Mouse (Mus musculus) right cerebral cortex, postnatal 10 days (tissue): ENCODE data around the gene Chst13.

ENCODE experiments used
- DNase-seq, 2 experiments: peaks; one replicate each; pipeline ENCODE4 v3.0.0; 2021; ENCODE audit warnings: low spot score in 2 of 2

The Chst13 gene

DNA sequence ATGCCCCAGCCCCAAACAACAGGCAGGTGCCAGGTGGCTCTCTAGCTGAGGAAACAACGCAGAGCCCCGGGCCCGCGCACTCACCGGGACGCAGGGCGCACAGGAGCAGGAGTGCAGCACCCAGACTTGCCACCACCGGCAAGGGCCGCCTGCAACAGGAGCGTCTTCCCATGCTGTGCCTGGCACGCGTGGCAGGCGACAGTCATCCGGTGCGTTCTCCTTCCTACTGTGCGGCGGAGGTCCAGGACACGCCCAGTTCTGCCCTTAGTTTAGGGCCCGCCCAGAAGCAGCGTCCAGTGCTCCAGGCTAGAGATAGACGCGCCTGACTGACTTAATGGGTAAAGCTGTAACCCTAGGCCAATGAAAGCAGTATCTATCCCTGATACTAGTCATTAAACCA, at the start of gene Chst13:
Gene Chst13, minus strand, starts transcription at position 195 of the 400 bp plus-strand sequence.
- DNase-seq: no peak

DNA sequence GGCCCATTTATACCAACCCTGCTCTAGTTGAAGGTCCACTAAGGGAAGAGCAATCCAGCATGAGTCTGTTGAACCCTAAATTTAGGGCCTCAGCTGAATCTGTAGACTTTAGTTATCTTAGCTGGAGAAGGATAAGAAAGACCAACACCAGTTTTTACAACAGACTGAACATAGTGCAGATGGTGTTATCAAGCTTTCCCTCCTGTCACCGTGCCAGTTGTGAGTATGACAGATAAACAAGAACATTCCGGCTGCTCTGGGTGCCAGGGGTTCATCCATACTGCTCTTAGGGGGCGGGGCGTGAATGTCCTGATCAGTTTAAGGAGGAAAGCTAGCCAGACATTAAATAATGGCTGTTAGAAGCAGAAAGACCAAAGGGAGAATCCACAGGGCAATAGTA, 49.7 kb upstream of the Chst13 start:
- DNase-seq: no peak

DNA sequence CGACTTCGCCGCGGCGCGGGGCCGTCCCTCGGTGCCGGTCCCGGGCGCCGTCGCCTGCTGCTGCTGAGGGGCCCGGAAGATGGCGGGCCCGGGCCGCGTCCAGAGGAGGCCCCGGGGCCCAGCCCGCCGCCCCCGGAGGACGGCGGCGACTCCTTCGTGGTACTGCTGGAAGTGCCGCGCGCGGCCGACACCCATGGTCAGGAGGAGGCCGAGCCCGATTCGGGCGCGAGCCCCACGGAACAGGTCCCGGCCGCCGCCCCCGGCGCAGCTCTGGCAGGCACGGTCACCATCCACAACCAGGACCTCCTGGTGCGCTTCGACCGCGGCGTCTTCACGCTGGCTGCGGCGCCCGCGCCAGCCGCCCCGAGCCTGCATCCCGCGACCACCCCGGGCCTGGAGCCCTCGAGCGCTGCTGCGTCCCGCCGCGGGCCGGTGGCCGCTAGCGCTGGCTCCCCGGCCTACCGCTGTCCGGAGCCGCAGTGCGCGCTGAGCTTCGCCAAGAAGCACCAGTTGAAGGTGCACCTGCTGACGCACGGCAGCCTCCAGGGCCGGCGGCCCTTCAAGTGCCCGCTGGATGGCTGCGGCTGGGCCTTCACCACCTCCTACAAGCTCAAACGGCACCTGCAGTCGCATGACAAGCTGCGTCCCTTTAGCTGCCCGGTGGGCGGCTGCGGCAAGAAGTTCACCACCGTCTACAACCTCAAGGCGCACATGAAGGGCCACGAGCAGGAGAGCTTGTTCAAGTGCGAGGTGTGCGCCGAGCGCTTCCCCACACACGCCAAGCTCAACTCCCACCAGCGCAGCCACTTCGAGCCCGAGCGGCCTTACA, 45.0 kb upstream of the Chst13 start:
- peak; percentile 49 for DNase-seq

GRCm38 (mm10) chr6:90368976-90369724, 44.2 kb upstream of the Chst13 start, which contains the start of gene Zxdc:
Gene Zxdc (plus strand): TSS chr6:90369492.
- peak; percentile 99 to 100 for DNase-seq

DNA sequence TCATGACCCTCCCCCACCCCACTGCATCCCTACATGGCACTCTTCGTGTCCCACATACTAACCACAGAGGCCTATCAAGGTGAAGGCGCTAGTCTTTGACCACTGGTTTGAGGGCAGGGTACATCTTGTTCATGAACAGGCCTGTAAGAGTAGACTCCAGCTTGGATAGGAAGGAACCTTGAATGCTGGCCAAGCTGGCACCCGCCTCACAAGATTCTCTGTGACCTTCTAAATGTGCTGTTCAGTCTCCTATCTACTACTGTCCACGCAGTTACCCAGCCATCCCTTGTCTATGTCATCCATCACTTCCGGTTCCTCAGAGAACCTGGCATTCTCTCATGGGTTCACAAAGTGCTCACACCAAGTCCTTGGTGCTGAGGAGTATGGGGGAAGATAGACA, 38.3 kb upstream of the Chst13 start:
- no peak for DNase-seq

DNA sequence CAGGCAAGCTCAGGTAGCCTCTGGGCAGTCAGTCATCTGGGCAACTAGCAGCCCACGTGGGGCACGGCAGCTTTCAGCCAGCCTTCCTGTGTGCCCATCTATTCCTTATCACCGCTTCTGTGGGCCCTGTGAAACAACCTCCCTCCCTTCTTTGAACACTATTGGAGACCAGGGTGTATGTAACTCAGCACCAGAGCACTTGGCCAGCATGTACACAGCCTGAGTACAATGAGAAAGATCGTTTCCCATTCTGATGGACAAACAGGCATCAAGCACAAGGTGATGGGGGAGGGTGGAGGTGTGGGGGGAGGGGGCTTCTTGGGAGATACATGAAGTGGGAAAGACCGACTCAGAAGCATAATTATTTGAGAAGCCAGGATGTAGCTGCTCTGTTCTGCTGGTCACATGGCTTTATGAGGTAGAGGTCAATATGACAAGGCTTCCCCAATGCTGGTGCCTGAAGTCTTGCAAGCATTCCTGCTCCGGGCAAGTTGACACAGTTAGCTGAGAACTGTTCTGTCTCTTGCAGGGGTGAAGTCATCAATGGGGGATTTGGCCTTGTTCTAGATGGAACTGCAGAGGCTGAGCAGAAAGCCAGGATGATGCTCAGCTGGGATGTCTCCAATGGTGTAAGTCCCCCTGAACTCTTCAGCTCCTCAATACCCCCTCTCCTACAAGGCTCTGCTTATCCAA, 36.1 kb upstream of the Chst13 start:
- DNase-seq: no peak

DNA sequence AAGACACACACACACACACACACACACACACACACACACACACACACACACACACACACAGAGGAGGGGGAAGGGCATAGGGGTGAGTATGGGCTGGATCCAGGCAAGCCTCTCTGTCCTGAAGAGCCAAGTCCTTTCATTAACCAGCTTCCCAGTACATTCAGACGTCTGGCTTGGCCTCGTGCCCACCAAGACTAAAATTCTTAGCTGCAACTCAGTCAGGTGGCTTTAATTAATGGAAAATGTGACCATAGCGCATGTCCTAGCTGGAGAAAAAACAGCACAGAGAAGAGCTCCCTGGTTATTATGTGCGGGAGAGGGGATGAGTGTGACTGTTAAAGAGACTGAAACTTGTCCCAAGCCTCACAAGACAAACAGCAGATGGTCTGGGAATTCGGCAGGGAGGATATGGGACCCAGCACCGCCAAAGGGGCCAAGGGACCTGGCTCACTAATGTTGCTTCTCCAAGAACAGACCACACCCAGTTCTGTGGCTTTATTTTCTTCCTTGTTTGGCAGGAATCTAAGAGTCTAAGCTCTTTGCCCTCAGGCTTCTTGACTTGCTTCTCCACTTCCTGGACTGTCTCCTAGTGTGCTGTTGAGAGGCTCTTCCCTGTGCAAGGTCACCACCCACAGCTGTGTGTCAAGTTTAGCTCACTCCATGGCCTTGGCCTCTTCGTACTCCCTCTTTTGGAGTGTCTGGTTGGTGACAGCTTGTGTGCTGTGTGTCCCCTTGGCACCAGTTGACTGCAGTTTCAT, 35.2 kb upstream of the Chst13 start:
- DNase-seq: peak; percentile 48 to 53

DNA sequence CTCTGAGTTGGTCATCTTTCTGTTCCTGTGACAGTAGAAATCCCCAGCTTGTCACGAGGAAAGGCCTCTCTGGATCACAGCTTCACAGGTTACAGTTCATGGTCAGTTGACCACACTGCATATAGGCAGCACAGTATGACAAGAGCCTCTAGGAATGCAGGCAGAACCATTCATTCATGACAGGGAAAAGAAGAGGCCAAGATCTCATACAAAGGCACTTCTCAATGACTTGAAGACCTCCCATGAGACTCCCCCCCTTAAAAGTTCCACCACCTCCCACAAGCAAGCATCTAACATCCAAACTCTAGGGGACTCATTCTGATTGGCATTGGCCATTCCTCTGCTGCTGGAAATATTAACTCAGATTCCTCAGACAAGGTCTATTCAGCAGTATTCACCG, 34.5 kb upstream of the Chst13 start:
- no peak for DNase-seq

GRCm38 (mm10) chr6:90358142-90358541, 33.2 kb upstream of the Chst13 start:
- DNase-seq: no peak

- DNase-seq: no peak
Observed at GRCm38 (mm10) chr6:90350011-90350410, 25.0 kb upstream of the Chst13 start.

DNA sequence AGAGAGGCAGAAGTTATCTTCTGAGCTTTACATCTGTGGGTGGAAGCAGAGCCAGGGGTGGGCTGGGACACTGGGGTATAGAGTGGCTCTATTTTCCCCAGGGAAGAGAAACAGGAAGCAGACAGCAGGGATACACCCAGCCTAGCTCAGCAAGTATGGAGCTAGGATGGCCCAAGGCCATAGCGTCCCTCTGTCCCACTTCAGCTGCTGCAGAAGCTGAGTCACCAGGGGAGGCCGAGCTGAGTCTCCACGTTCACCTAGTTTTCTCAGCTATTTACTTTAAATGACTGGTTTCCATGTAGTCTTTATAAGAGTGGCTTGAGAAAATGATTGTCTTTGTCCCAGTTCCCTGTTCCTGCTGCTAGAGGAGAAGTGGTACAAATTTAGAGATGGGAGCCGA, 23.5 kb upstream of the Chst13 start:
- DNase-seq: no peak

DNA sequence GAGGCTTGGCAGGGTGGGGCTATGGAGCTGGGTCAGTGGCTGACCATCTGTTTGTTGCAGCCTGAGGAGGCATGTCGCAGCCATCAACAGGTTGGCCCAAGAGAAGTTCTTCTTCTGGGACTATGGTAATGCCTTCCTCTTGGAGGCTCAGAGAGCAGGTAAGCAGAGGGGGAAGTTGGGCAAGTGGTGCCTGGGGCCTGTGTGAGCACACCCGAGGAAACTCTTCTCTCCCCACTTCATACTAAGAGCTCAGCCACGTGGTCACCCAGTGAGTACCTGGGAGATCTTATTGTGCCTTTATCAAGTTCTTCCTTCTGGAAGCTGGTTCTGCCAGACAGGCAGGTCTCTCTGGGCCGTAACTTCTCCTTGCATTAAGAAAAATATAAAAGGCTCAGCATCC, 22.2 kb upstream of the Chst13 start:
- DNase-seq: no peak

DNA sequence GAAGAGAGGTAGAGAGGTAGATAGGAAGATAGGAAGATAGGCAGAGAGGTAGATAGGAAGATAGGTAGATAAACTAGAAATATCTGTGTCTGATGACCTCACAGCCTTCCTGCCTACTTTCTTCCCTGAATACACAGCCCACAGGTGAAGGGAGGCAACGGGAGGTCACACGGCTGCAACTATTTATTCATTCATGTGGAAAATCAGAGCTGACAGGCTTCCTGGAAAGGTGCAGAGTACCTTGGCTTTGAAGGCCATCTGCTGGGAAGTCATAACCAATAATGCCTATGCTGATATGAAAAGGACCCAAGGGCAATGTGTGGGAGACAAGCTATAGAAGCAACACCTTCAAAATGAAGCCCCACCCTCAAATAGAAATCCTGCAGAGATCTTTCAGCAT, 17.4 kb upstream of the Chst13 start:
- no peak for DNase-seq

GRCm38 (mm10) chr6:90334244-90334643, 9.3 kb upstream of the Chst13 start:
- no peak for DNase-seq

GRCm38 (mm10) chr6:90332561-90333425, 7.8 kb upstream of the Chst13 start, which contains the start of gene Uroc1:
Gene Uroc1 (plus strand): TSS chr6:90333284.
- DNase-seq: no peak

DNA sequence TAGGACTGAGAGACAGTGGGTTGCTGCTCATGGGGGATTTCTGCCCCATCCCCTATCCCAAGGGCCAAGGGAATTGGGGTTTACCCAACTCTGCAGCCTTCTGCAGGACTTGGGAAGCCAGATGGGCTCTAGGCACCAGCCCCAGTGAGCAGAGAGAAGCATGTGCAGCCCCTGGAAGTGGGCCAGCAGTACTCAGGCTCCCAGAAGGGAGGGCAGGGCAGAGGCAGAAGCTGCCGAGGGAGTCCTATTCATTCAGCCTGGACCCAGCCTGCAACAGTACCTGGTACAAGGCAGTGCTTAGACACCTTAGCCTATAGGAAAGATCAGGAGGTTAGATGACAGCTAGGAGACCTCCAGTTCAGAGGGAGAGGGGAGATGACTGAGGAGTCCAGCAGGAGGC, 5.0 kb upstream of the Chst13 start:
- peak; percentile 79 for DNase-seq

DNA sequence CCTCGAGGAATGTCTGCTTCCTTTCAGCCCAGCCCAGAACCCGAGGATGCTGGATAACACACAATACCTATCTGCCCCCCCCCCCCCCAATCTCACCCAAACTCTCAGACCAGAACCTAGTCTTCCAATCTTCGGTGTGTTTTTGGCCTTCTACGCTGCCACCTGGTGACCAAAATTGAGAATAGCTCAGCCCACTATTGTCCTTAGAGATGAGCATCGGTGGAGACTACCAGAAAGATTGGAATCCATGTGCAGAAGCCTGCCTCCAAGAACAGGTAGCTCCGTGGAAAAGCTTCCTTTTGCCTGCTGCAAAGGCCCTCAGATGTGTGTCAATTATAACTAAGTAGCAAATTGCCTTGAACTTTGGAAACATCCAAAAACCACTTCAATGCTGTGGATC, 2.7 kb upstream of the Chst13 start:
- DNase-seq: peak; percentile 39 to 40

GRCm38 (mm10) chr6:90324463-90324862, 522 bp downstream of the Chst13 start:
- DNase-seq: no peak

- DNase-seq: no peak
Observed at GRCm38 (mm10) chr6:90324026-90324425, 959 bp downstream of the Chst13 start.

GRCm38 (mm10) chr6:90321811-90322210, 3.2 kb downstream of the Chst13 start:
- DNase-seq: no peak

- no peak for DNase-seq
Observed at GRCm38 (mm10) chr6:90320429-90320828, 4.6 kb downstream of the Chst13 start.
